Mouse (Mus musculus) spleen, postnatal 14 days (tissue): ENCODE results near the gene Ptpre.
A peak's percentile ranks its signal among the peaks of the same experiment; 100 is the strongest.
"Not testable (repeated sequence)": the region's sequence is repeated elsewhere in the genome, so short reads cannot be mapped to it uniquely, and the experiment has no call there.

Source experiments
- DNase-seq, 2 experiments: peaks; one replicate each; pipeline ENCODE4 v3.0.0; 2021 to 2022; ENCODE audit warnings: low spot score in 2 of 2

Ptpre gene

GRCm38 (mm10) chr7:135684938-135685337 lies 147.7 kb downstream of the Ptpre start:
- no peak for DNase-seq

GRCm38 (mm10) chr7:135689396-135689795 lies 152.1 kb downstream of the Ptpre start:
- DNase-seq: no peak

- no peak for DNase-seq
Observed at GRCm38 (mm10) chr7:135691941-135692340, 154.7 kb downstream of the Ptpre start.

- no peak for DNase-seq
Observed at GRCm38 (mm10) chr7:135694130-135694529, 156.8 kb downstream of the Ptpre start.

- DNase-seq: no peak
Observed at GRCm38 (mm10) chr7:135694796-135695195, 157.5 kb downstream of the Ptpre start.

- DNase-seq: no peak
Observed at GRCm38 (mm10) chr7:135696127-135696526, 158.8 kb downstream of the Ptpre start.

GRCm38 (mm10) chr7:135697021-135697740 lies 159.9 kb downstream of the Ptpre start:
- not testable (repeated sequence) for DNase-seq

- DNase-seq: no peak
Observed at GRCm38 (mm10) chr7:135698362-135698761, 161.1 kb downstream of the Ptpre start.

- DNase-seq: not testable (repeated sequence)
Observed at GRCm38 (mm10) chr7:135699351-135699750, 162.1 kb downstream of the Ptpre start.

- no peak for DNase-seq
Observed at GRCm38 (mm10) chr7:135703600-135704148, 166.4 kb downstream of the Ptpre start.

GRCm38 (mm10) chr7:135704251-135704650 lies 167.0 kb downstream of the Ptpre start:
- no peak for DNase-seq

GRCm38 (mm10) chr7:135705083-135705482 lies 167.8 kb downstream of the Ptpre start:
- no peak for DNase-seq

- DNase-seq: no peak
Observed at GRCm38 (mm10) chr7:135705753-135706152, 168.5 kb downstream of the Ptpre start.

GRCm38 (mm10) chr7:135710702-135711101 lies 173.4 kb downstream of the Ptpre start:
- DNase-seq: no peak

GRCm38 (mm10) chr7:135712534-135712933 lies 175.3 kb downstream of the Ptpre start:
- no peak for DNase-seq

GRCm38 (mm10) chr7:135713326-135713725 lies 176.0 kb downstream of the Ptpre start:
- no peak for DNase-seq

GRCm38 (mm10) chr7:135715166-135715565 lies 177.9 kb downstream of the Ptpre start:
- no peak for DNase-seq

GRCm38 (mm10) chr7:135715642-135716444 lies 178.6 kb downstream of the Ptpre start, which contains the start of gene Mki67:
Gene Mki67 (minus strand): TSS chr7:135716361.
- peak in 1 of 2 experiments; percentile 34 for DNase-seq

GRCm38 (mm10) chr7:135716445-135716877 lies 179.2 kb downstream of the Ptpre start:
- DNase-seq: peak; percentile 80 to 88

- DNase-seq: no peak
Observed at GRCm38 (mm10) chr7:135716968-135717557, 179.8 kb downstream of the Ptpre start.

- DNase-seq: peak in 1 of 2 experiments; percentile 40
Observed at GRCm38 (mm10) chr7:135721436-135721992, 184.2 kb downstream of the Ptpre start.
